Mouse (Mus musculus) limb, embryonic 11.5 days (tissue): ENCODE results near the gene Wbp11. TPM values are rescaled to one million over a fixed set of nuclear protein-coding genes. Genes with fewer than 3 reads are reported as not detected.
"Not testable (repeated sequence)": the region's sequence is repeated elsewhere in the genome, so short reads cannot be mapped to it uniquely, and the experiment has no call there.

ENCODE experiments used
- ATAC-seq: fragments of 200-750 bp; cut with Nextera tagmentation; 2 replicates; pipeline ENCODE4 v1.8.0; 2017; ENCODE audit warnings: low read depth; ENCODE audit not compliant: insufficient number of reproducible peaks, low FRiP score, low TSS enrichment
- DNase-seq: peaks from one replicate; pipeline ENCODE4 v3.0.0-alpha.2; 2015; ENCODE audit warnings: low spot score
- H3K27ac ChIP-seq: fragments of 300-500 bp; sonication (generic); replicated peaks from 2 replicates; pipeline ENCODE4 v1.5.1; 2014; ENCODE audit warnings: low read depth, mild to moderate bottlenecking, low read length
- H3K27me3 ChIP-seq: fragments of 300-500 bp; sonication (generic); 2 replicates; pipeline ENCODE4 v1.6.1; 2014; ENCODE audit warnings: mild to moderate bottlenecking, low read length, mixed read lengths; ENCODE audit not compliant: control insufficient read depth, insufficient read depth
- H3K36me3 ChIP-seq: fragments of 300-500 bp; sonication (generic); 2 replicates; pipeline ENCODE4 v1.6.1; 2014; ENCODE audit warnings: mild to moderate bottlenecking, low read length, moderate library complexity, mixed read lengths; ENCODE audit not compliant: control insufficient read depth, insufficient read depth
- H3K4me1 ChIP-seq: fragments of 300-500 bp; sonication (generic); 2 replicates; pipeline ENCODE4 v1.6.1; 2014; ENCODE audit warnings: low read length, mixed read lengths; ENCODE audit not compliant: control insufficient read depth, insufficient read depth
- H3K4me2 ChIP-seq: fragments of 300-500 bp; sonication (generic); 2 replicates; pipeline ENCODE4 v1.6.1; 2014; ENCODE audit warnings: low read depth, mild to moderate bottlenecking, moderate library complexity; ENCODE audit not compliant: severe bottlenecking
- H3K4me3 ChIP-seq: fragments of 300-500 bp; sonication (generic); 2 replicates; pipeline ENCODE4 v1.5.1; 2014; ENCODE audit warnings: low read depth, low read length
- H3K9ac ChIP-seq: fragments of 300-500 bp; sonication (generic); 2 replicates; pipeline ENCODE4 v1.6.1; 2014; ENCODE audit warnings: mild to moderate bottlenecking, low read length
- H3K9me3 ChIP-seq: fragments of 300-500 bp; sonication (generic); 2 replicates; pipeline ENCODE4 v1.6.1; 2016; ENCODE audit warnings: low read length; ENCODE audit not compliant: control insufficient read depth
- WGBS: fragments of 180-500 bp; shearing (Covaris S2); extraction: QIAGEN DNeasy Blood & Tissue Kit; methylation state at CpG from one replicate; pipeline ENCODE4 v1.1.7; 2014; 5-methylcytosine and 5-hydroxymethylcytosine counted together
- polyA plus RNA-seq: library from polyadenylated mRNA; unstranded; fragments of >200 nt; fragmentation: Nextera tagmentation; extraction: Ambion mirVana; gene quantifications from 2 replicates; pipeline ENCODE4 v1.2.1, GENCODE M21; 2014

Gene Wbp11
- polyA plus RNA-seq, 1 experiment from 2014 or later, result 169 TPM

DNA sequence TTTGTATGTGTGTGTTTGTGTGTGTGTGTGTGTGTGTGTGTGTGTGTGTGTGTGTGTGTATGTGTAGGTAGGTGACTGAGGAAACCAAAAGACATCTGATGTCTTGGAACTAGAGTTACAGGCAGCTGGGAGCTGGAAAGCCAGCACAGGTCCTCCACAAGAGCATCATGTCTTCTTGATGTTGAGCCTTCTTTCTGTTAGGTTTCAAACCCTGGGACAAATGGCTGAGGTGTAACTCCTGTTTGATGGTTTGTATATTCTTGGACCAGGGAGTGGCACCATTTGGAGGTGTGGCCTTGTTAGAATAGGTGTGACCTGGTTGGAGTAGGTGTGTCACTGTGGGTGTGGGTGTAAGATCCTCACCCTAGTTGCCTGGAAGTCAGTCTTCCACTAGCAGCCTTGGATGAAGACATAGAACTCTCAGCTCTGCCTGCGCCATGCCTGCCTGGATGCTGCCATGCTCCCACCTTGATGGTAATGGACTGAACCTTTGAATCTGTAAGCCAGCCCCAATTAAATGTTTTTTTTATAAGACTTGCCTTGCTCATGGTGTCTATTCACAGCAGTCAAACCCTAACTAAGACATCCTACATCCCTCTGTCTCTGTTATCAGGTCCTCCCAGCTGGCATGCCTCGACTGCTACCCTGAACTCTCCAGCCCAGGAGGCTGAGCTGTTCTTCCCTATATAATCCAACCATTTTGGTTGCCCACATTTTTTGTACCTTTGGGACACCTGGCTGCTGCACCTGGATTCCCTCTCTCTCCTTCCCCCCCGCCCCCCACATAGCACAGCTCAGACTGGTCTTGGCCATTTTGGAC, 29.9 kb downstream of the Wbp11 start:
- DNase-seq, H3K9ac ChIP-seq, H3K27ac ChIP-seq, H3K27me3 ChIP-seq, H3K4me2 ChIP-seq, H3K36me3 ChIP-seq, H3K4me1 ChIP-seq, ATAC-seq, H3K4me3 ChIP-seq, H3K9me3 ChIP-seq: not testable (repeated sequence)
- WGBS, result 83% methylated on average over 3 of the region's 3 CpGs

DNA sequence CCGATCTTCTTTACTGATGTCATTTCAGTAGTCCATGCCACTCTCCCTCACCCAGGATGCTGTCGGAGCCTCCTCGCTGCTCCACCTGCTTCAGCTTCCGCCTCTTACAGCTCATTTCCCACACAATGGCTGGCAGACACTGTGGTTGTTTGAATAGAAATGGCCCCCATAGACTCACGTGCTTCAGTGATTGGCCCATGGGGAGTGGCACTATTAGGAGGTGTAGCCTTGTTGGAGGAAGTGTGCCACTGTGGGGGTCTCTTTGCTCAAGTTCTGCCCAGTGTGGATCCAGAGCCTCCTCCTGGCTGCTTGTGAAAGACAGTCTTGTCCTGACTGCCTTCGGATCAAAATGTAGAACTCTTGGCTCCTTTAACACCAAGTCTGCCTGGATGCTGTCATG, 32.2 kb downstream of the Wbp11 start:
- DNase-seq, result no peak
- Histone ChIP-seq H3K9ac (no peak overlapping the region), H3K4me2 (no peak overlapping the region), H3K4me3 (no peak overlapping the region), H3K27me3 (no peaks in the 10 kb centered on the region), H3K4me1 (no peaks in the 10 kb centered on the region), H3K27ac (no peak overlapping the region), H3K36me3 (no peaks in the 10 kb centered on the region), H3K9me3 (no peaks in the 10 kb centered on the region)
- 69% methylated on average over 6 of the region's 6 CpGs for WGBS
- ATAC-seq, result no peak

DNA sequence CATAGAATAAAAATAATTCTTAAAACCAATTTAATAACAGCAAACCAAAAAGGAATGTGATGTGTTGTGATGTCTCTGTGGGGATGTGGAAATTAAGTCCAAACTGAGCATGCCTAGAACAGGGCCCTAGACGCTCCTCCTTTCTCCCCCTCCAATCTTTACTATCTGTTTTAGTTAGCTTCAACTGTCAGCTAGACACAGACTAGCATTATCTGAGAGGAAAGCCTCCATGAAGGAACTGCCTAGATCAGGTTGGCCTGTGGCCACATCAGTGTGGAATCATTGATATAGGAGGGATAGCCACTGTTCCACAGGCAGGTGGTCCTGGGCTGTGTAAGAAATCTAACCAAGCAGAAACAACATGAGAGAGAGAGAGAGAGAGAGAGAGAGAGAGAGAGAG, 32.9 kb downstream of the Wbp11 start:
- H3K4me3 ChIP-seq, result no peak overlapping the region
- 52% methylated on average over 1 of the region's 1 CpGs for WGBS
- no peaks in the 10 kb centered on the region for H3K4me1 ChIP-seq
- DNase-seq (no peak), ATAC-seq (no peak)
- no peaks in the 10 kb centered on the region for H3K9me3 ChIP-seq
- no peak overlapping the region for H3K27ac ChIP-seq
- H3K9ac ChIP-seq, result no peak overlapping the region
- H3K36me3 ChIP-seq, result no peaks in the 10 kb centered on the region
- H3K4me2 ChIP-seq, result no peak overlapping the region
- H3K27me3 ChIP-seq, result no peaks in the 10 kb centered on the region

DNA sequence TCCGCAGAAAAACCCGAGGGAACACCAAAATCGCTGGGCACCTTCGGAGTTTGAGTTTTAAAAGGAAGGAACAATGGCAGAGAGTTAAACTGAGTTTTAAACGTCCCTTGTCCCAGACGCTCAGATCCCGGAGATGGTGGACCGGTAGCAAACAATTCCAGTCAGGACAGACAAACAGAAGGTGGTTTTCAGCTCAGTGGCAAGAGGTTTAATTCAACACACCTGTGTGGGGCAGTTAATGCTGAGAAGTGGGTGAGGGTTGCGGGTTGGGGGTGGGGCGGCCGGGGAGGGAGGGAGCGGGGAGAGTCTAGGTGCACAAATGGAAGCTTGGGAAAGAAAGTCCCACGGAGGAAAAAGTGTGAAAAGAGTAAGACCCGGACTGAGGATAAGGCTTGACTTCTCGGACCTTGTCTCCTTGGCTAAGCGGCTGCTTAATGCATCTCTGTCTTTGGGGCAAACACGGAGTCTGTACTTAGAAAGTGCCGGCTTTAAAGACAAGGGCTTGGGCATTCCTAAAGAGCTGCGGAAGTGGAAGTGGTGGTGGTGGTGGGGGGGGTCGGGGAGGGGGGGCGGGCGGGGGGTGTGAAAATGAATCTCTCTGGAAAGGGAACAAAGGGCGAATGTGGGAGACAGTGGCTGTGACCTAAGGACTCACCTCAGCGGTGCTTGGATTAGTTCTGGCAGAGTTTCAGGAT, 34.1 kb downstream of the Wbp11 start:
- Histone ChIP-seq H3K36me3 (no peaks in the 10 kb centered on the region), H3K4me1 (no peaks in the 10 kb centered on the region), H3K27ac (peak overlapping the region; percentile 80), H3K9me3 (no peaks in the 10 kb centered on the region), H3K9ac (peak overlapping the region; percentile 53), H3K4me2 (peak overlapping the region; percentile 76), H3K4me3 (peak overlapping the region; percentile 33), H3K27me3 (no peaks in the 10 kb centered on the region)
- ATAC-seq (0 out of 2 replicates have a peak, but pooled peaks have one; percentile 58), DNase-seq (peak; percentile 53)
- WGBS, result under 1% methylated on average over 24 of the region's 24 CpGs

DNA sequence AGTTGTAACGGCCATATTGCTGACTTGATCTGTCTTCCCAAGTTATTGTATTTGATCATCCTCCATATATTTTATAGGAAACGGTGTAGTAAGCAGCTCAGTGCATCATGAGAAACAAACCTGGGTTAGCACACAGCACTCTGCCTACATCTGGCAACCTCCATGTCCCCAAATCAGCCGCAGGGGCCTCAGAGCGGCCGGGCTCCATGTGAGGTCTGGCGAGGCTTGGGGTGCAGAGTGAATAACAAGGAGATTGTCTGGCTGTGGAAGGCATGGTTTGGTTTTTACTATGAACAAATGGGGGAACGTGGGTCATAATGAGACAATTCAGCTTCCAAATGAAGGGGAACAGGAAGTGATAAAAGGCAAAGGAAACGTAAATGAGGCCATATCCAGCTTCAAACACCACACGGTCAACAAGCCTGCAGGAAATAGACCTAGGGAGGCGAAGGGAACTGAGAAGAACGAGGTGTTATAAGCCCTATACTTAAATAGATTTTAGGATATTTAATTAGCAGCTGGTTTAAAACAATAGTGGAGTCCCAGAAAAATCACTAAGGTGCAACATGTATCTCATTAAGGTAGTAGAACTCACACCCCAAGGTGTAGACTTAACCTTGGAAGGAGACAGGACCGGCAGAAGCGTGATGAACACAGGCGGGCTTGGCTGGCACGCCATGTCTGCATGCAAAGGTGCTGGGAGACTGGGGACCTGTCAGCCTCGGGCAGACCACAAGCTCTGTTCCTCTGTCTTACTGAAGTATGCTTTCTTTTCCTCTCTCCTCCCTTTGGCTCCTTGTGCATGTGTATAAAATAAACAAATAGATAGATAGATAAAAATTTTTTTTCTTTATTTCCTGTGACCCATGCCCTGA, 34.9 kb downstream of the Wbp11 start:
- Histone ChIP-seq H3K9ac (peak overlapping the region; percentile 53), H3K4me1 (no peaks in the 10 kb centered on the region), H3K4me3 (peak overlapping the region; percentile 33), H3K27ac (peak overlapping the region; percentile 80), H3K36me3 (no peaks in the 10 kb centered on the region), H3K4me2 (peak overlapping the region; percentile 76), H3K9me3 (no peaks in the 10 kb centered on the region), H3K27me3 (no peaks in the 10 kb centered on the region)
- DNase-seq, result peak; percentile 69
- WGBS, result 14% methylated on average over 16 of the region's 16 CpGs
- ATAC-seq, result peak; percentile 72

DNA sequence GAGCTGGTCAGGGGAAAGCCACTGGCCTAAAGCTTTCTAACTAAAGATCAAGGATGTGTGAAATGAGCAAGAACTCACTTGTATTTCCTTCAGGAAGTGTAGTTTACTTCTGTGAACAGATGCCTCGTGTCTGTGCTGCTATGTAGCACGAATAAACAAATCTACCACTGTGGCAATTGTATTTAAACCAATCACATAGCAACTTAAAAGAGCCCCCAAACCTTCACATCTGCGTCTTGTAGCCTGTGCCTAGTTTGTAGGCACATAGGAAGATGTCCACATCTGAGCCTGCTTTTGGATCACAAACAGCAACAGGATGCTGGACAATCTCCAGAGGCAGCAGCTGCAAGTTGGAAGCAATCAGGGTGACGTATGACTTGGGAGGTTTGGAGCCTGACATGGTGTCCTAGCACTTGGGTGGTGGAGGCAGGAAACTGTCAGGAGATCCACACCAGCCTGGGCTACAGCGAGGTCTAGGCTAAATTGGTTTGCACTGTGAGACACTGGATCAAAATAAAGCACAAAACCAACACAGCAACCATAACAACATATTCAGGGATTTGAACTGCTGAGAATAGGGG, 38.6 kb downstream of the Wbp11 start:
- Histone ChIP-seq H3K9me3 (no peaks in the 10 kb centered on the region), H3K9ac (no peak overlapping the region), H3K27me3 (no peaks in the 10 kb centered on the region), H3K4me3 (no peak overlapping the region), H3K4me2 (no peak overlapping the region), H3K4me1 (no peaks in the 10 kb centered on the region), H3K27ac (no peak overlapping the region), H3K36me3 (no peaks in the 10 kb centered on the region)
- 67% methylated on average over 5 of the region's 5 CpGs for WGBS
- DNase-seq (no peak), ATAC-seq (no peak)

DNA sequence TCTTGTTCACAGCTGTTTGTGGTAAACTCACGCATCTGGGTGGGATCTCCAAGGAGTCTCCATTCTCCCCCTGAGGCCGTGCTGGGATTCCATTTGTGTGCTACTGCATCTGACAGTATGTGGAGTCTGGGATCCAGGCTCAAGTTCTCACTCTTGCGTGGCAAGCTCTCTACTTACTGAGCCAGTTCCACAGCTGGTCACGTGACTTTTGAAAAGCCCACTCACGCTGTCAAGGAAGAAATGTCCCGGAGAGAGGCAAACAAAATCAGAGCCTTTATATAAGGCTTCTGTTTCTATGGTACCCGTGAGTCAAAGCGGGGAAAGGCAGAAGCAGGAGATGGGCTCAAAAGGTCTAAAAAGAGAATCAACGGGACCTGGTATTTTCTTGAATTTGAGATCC, 45.3 kb downstream of the Wbp11 start:
- Histone ChIP-seq H3K27me3 (no peaks in the 10 kb centered on the region), H3K27ac (no peak overlapping the region), H3K9me3 (no peaks in the 10 kb centered on the region), H3K9ac (no peak overlapping the region), H3K36me3 (no peaks in the 10 kb centered on the region), H3K4me3 (no peak overlapping the region), H3K4me1 (no peaks in the 10 kb centered on the region), H3K4me2 (no peak overlapping the region)
- 88% methylated on average over 9 of the region's 9 CpGs for WGBS
- DNase-seq (no peak), ATAC-seq (no peak)

DNA sequence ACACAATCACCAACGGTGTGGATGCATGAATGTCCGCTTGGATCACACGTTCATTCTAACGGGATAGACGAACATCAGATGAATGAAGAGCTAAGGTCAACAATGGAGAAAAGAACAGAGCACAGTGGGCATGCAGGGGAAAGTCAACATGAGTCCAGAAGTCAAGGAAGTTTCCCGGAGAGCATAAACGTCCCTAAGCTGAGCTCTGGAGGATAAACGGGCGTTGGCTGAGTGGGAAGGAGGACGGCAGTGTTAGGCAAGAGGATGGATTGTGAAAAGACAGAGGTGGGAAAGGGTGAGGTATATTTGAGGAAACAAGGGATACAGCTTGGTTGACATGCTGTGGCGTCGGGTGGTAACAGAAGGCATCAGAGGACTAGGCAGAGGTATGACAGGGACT, 45.9 kb downstream of the Wbp11 start:
- 87% methylated on average over 12 of the region's 12 CpGs for WGBS
- Histone ChIP-seq H3K36me3 (no peaks in the 10 kb centered on the region), H3K4me3 (no peak overlapping the region), H3K9me3 (no peaks in the 10 kb centered on the region), H3K4me2 (no peak overlapping the region), H3K4me1 (no peaks in the 10 kb centered on the region), H3K9ac (no peak overlapping the region), H3K27me3 (no peaks in the 10 kb centered on the region), H3K27ac (no peak overlapping the region)
- DNase-seq, result no peak
- ATAC-seq, result no peak
